10 mouse cellular contexts compared by ENCODE assay signal in the genomic region with DNA sequence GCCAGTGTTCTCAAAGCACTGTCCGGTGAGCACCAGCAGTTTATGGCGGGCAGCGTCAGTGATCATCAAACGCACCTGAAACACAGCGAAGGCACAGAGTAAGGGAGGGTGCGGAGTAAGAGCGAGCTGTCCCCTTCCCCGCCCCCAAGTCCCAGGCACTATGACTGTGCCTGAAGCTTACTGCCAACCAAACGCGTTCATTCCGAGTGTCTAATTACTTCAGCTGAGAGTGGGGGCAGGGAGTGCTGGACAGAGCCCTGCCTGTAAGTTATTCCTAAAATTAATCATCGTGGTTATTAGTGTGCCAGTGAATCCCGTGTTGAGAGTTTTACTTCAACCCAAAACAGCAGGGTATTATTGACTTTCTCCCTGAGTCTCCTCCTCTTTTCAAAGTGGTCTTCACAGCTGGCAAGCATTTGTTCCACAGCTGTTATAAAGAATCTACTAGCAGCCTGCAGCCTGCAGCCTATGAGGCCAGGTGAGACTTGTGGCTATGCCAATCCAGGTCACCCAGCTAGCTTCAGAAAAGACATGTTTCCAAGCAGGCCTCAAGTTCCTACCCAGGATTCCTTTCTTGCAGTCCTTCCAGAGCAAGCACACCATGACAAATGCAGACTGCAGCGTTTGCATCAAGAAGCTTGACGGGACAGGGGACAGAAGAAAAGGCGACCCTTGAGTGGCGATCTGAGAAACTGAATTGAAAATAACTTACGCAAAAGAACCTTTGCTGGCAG.
DNase-seq lines count a peak whose midpoint lies in the region; ATAC-seq and TF ChIP-seq lines count a peak whose summit lies in the region.
"Had no signal": no experiment of that assay in that cellular context is flagged by ENCODE, and none has a peak within 500 bp of the region (broad histone marks: within the 10 kb centered on the region; RNA-seq: fewer than 3 reads in every experiment).

No protein-coding gene starts in this region.

- WGBS in heart, embryonic 11.5 days (ENCODE audit: insufficient replicate concordance): 69% methylated on average over 18 of the region's 18 CpGs

- no peak for TF ChIP-seq CTCF in gastrocnemius, adult 2 months (IDR thresholded peaks at IDR 0.05)

- intact Hi-C loops in gastrocnemius, adult 2 months (cut with DNase I): loop anchor here (5.0 kb wide), 1 partner anchor 45 kb away; no protein-coding TSS in a partner anchor

- H3K9me3 ChIP-seq in heart, embryonic 11.5 days (replicated peaks; ENCODE audit: control insufficient read depth, low read length): no peaks in the 10 kb centered on the region
- H3K9me3 ChIP-seq: embryonic facial prominence, embryonic 13.5 days had no signal

- H3K4me2 ChIP-seq in heart, embryonic 11.5 days: no peak overlapping the region
- H3K4me2 ChIP-seq: embryonic facial prominence, embryonic 13.5 days; liver, embryonic 11.5 days had no signal

- peak; percentile 78 for DNase-seq in heart, adult 11 months
- peak; percentile 27 for DNase-seq in embryo, embryonic 11.5 days (ENCODE audit: low read depth, low spot score)
- peak; percentile 79 for DNase-seq in gastrocnemius, adult 2 months
- DNase-seq in mesoderm, embryonic 11.5 days (ENCODE audit: low read depth, low spot score): peak; percentile 72
- no peak for DNase-seq in frontal cortex, adult 2 months (ENCODE audit: extremely low spot score in 1 of 2, low spot score in 1 of 2)
- no peak for DNase-seq in right cerebral cortex, adult 18-20 months
- no peak for DNase-seq in spleen, postnatal 14 days (ENCODE audit: low spot score in 2 of 2)

- H3K36me3 ChIP-seq in heart, embryonic 11.5 days (ENCODE audit: control insufficient read depth, insufficient read depth, low read length): peaks cover 28% of the 10 kb centered on the region

- no peaks in the 10 kb centered on the region; the same call in 1 of the 2 replicates for H3K4me1 ChIP-seq in heart, embryonic 11.5 days (ENCODE audit: control insufficient read depth, insufficient read depth, low read length)

- ATAC-seq in heart, embryonic 11.5 days (replicated peaks; ENCODE audit: insufficient number of reproducible peaks, low FRiP score, low TSS enrichment): no peak

- H3K9ac ChIP-seq in heart, embryonic 11.5 days (ENCODE audit: low read depth, low read length): no peak overlapping the region
- H3K9ac ChIP-seq: embryonic facial prominence, embryonic 13.5 days had no signal

- no peaks in the 10 kb centered on the region for H3K27me3 ChIP-seq in heart, embryonic 11.5 days (ENCODE audit: control insufficient read depth, insufficient read depth, low read length)
- H3K27me3 ChIP-seq: embryonic facial prominence, embryonic 13.5 days had no signal

- H3K4me3 ChIP-seq in heart, embryonic 11.5 days (ENCODE audit: low read depth, low read length): no peak overlapping the region
- peak overlapping the region; percentile 46 for H3K4me3 ChIP-seq in gastrocnemius, adult 2 months
- H3K4me3 ChIP-seq: embryonic facial prominence, embryonic 13.5 days had no signal

- no peak overlapping the region for H3K27ac ChIP-seq in heart, embryonic 11.5 days (ENCODE audit: low read depth, low read length)
- H3K27ac ChIP-seq in gastrocnemius, adult 2 months: peak overlapping the region; percentile 74
- H3K27ac ChIP-seq: embryonic facial prominence, embryonic 13.5 days had no signal

Comparison
In these comparisons a context has a peak if more than half of its experiments do, and no peak if none do; other contexts are left out.
1. DNase-seq: peak in heart, adult 11 months (single experiment), embryo, embryonic 11.5 days (single experiment), gastrocnemius, adult 2 months (single experiment) and mesoderm, embryonic 11.5 days (single experiment); none in frontal cortex, adult 2 months (0 of 2), right cerebral cortex, adult 18-20 months (single experiment) and spleen, postnatal 14 days (0 of 2).